Mouse (Mus musculus) hindbrain, embryonic 12.5 days (tissue): ENCODE results near the gene Olfr1247. TPM values are rescaled to one million over a fixed set of nuclear protein-coding genes. Genes with fewer than 3 reads are reported as not detected.
"Not testable (repeated sequence)": the region's sequence is repeated elsewhere in the genome, so short reads cannot be mapped to it uniquely, and the experiment has no call there.

Experiments used
- ATAC-seq: fragments of 200-750 bp; cut with Nextera tagmentation; 2 replicates; pipeline ENCODE4 v1.8.0; 2017; ENCODE audit warnings: moderate TSS enrichment; ENCODE audit not compliant: low FRiP score
- H3K27ac ChIP-seq: fragments of 300-500 bp; sonication (generic); 2 replicates; pipeline ENCODE4 v1.5.1; 2016; ENCODE audit warnings: mild to moderate bottlenecking
- H3K27me3 ChIP-seq: fragments of 300-500 bp; sonication (generic); 2 replicates; pipeline ENCODE4 v1.6.1; 2016; ENCODE audit warnings: mild to moderate bottlenecking
- H3K36me3 ChIP-seq: fragments of 300-500 bp; sonication (generic); 2 replicates; pipeline ENCODE4 v1.6.1; 2016; ENCODE audit warnings: mild to moderate bottlenecking
- H3K4me1 ChIP-seq: fragments of 300-500 bp; sonication (generic); 2 replicates; pipeline ENCODE4 v1.6.1; 2016
- H3K4me2 ChIP-seq: fragments of 300-500 bp; sonication (generic); replicated peaks from 2 replicates; pipeline ENCODE4 v1.6.1; 2016; ENCODE audit warnings: mild to moderate bottlenecking
- H3K4me3 ChIP-seq: fragments of 300-500 bp; sonication (generic); 2 replicates; pipeline ENCODE4 v1.5.1; 2016; ENCODE audit warnings: mild to moderate bottlenecking
- H3K9ac ChIP-seq: fragments of 300-500 bp; sonication (generic); 2 replicates; pipeline ENCODE4 v1.6.1; 2016; ENCODE audit warnings: mild to moderate bottlenecking, moderate library complexity
- H3K9me3 ChIP-seq: fragments of 300-500 bp; sonication (generic); replicated peaks from 2 replicates; pipeline ENCODE4 v1.6.1; 2016; ENCODE audit warnings: mild to moderate bottlenecking
- WGBS: fragments of 180-500 bp; shearing (Covaris S2); methylation state at CpG from one replicate; pipeline ENCODE4 v1.1.7; 2016; 5-methylcytosine and 5-hydroxymethylcytosine counted together
- polyA plus RNA-seq: library from polyadenylated mRNA; unstranded; fragments of >200 nt; fragmentation: Nextera tagmentation; extraction: Ambion mirVana; gene quantifications from 2 replicates; pipeline ENCODE4 v1.2.1, GENCODE M21; 2016

The Olfr1247 gene
- polyA plus RNA-seq = not detected in 2 replicates

DNA sequence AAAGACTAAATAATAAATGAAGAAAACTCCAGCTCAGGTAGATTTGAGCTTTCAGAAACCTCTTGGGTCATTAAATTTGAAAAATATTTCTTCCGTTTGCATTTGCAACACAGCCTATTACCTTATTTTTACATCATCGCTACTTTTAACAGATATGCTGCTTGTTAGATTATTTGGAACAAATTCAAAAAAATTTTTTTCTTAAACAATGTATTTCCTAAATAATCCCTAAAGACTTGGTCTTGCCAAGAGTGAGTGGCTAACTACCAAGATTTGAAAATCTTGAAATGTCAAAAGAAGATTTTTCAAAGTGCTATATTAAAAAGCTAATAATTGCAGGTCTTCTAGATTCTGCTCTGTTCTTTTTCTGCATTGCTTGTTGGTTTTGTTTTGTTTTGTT lies at the start of gene Olfr1247:
Olfr1247 (minus strand) TSS at position 101 of the 400 bp plus-strand sequence.
- no peaks in the 10 kb centered on the region for H3K9me3 ChIP-seq
- 97% methylated on average over 2 of the region's 2 CpGs for WGBS

DNA sequence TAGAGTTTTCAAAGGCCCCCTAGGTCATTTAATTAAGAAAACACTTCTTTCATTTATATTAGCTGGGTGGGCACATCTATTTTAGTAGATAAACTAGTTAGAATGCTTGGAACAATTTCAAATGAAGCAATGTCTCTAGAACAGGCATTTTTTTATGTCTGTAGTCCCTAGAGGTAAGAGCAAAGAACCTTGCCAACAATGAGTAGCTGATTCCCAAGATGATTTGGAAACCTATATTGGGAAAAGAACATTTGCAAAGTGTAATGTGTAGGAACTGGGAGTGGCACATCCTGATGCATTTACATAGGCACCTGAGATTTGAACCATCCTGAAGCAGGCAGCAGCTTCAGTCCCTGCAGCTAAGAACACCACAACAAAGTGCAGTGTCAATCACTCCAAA lies 47.4 kb upstream of the Olfr1247 start, which contains the start of gene Olfr1250:
Olfr1250 (minus strand) TSS at position 101 of the 400 bp plus-strand sequence.
- H3K27ac ChIP-seq = no peak within 1 kb of the TSS
- H3K27me3 ChIP-seq = no peaks in the 10 kb centered on the region
- H3K9ac ChIP-seq = no peak within 1 kb of the TSS
- H3K36me3 ChIP-seq = no peaks in the 10 kb centered on the region
- ATAC-seq = no peak
- no peak within 1 kb of the TSS for H3K4me3 ChIP-seq
- no peaks in the 10 kb centered on the region for H3K9me3 ChIP-seq
- no peak within 1 kb of the TSS for H3K4me2 ChIP-seq
- H3K4me1 ChIP-seq = no peaks in the 10 kb centered on the region

More for the DNA sequence above, at the start of gene Olfr1247:
- no peak within 1 kb of the TSS for H3K4me2 ChIP-seq
- no peaks in the 10 kb centered on the region for H3K4me1 ChIP-seq
- no peak within 1 kb of the TSS for H3K9ac ChIP-seq
- H3K27ac ChIP-seq = no peak within 1 kb of the TSS
- ATAC-seq = no peak
- no peaks in the 10 kb centered on the region for H3K36me3 ChIP-seq
- no peak within 1 kb of the TSS for H3K4me3 ChIP-seq
- H3K27me3 ChIP-seq = no peaks in the 10 kb centered on the region

DNA sequence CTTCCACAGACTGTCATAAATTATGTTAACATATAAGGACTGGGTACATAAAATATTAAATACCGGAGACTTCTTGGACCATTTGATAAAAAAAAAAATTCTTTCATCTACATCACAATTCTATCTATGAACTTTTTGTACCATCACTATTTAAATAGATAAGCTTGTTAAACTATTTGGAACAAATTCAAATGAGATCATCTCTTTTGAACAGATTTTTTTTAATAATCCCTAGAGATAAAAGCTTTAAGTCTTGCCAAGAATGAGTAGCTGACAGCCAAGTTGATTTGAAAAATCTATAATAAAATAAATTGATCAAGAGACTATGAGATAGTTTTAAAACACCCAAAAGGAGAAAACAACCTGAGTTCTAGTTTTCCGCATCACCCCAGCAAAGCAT lies 21.0 kb upstream of the Olfr1247 start, which contains the start of gene Olfr1249:
Olfr1249 (minus strand) TSS at position 101 of the 400 bp plus-strand sequence.
- 93% methylated on average over 2 of the region's 2 CpGs for WGBS
- Histone ChIP-seq H3K9ac (no peak within 1 kb of the TSS), H3K36me3 (no peaks in the 10 kb centered on the region), H3K27me3 (no peaks in the 10 kb centered on the region), H3K4me1 (no peaks in the 10 kb centered on the region), H3K4me3 (no peak within 1 kb of the TSS), H3K27ac (no peak within 1 kb of the TSS), H3K4me2 (no peak within 1 kb of the TSS), H3K9me3 (no peaks in the 10 kb centered on the region)
- ATAC-seq = no peak

DNA sequence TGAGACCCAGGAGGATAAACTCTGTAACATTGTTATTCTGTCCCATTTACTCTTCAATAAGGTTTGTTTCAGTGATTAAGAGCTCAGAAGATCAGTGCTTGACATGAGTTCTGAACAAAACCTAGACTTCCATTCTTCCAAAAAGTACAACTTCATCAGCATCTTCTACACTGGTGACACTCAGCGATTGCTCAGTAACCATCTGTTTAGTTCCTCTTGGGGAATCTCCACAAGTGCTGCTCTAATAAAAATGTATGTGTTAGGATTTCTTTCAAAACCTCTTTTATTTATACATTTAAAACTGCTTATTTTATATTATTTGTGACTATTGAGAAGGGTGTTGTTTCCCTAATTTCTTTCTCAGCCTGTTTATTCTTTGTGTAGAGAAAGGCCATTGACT lies 4.2 kb upstream of the Olfr1247 start, which contains the start of gene Olfr1248:
Olfr1248 (minus strand) TSS at position 101 of the 400 bp plus-strand sequence.
- 83% methylated on average over 1 of the region's 1 CpGs for WGBS
- H3K27me3 ChIP-seq, ATAC-seq: not testable (repeated sequence)

DNA sequence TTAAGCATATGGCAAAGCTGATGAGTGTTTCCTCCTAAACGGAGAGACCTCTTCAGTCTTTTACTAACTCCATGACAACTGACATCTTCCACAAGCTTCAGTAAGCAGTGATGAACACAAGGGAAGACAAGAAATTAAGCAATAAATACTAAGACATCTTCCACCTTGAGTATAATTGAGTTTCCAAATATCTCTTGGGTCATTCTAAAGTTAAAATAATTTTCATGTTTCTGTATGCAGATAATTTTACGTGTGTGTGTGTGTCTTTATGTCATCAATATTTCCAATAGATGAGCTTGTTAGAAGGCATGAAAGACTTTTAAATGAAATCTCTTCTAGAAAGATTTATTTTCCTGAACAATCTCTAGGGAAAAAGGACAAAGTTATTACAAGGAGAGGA lies 20.9 kb downstream of the Olfr1247 start, which contains the start of gene Olfr1246:
Olfr1246 (minus strand) TSS at position 101 of the 400 bp plus-strand sequence.
- Histone ChIP-seq H3K4me3 (no peak within 1 kb of the TSS), H3K9ac (no peak within 1 kb of the TSS), H3K4me2 (no peak within 1 kb of the TSS), H3K27me3 (no peaks in the 10 kb centered on the region), H3K4me1 (no peaks in the 10 kb centered on the region), H3K9me3 (no peaks in the 10 kb centered on the region), H3K27ac (no peak within 1 kb of the TSS), H3K36me3 (no peaks in the 10 kb centered on the region)
- WGBS = 83% methylated on average over 2 of the region's 2 CpGs
- no peak for ATAC-seq

More for the DNA sequence above, 4.2 kb upstream of the Olfr1247 start, which contains the start of gene Olfr1248:
- H3K4me1 ChIP-seq, H3K27ac ChIP-seq, H3K36me3 ChIP-seq, H3K9ac ChIP-seq, H3K4me3 ChIP-seq, H3K4me2 ChIP-seq, H3K9me3 ChIP-seq: not testable (repeated sequence)

DNA sequence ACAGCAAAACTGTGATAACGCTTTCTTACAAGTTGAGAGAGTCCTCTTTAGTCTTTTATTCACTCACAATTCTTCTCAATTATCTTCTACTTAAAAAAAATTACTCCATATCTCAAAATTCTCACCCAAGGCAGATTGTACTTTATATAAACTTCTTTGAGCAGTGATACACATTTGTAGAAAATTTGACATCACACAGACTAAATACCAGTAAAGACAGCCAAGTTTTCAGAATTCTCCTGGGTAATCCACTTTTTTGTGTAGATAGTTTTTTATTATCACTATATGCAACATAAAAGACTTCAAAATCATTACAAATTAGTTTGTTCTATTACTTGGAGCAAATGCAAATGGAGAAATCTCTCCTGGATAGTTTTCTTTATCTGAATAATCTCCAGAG lies 35.6 kb downstream of the Olfr1247 start, which contains the start of gene Olfr1245:
Olfr1245 (minus strand) TSS at position 101 of the 400 bp plus-strand sequence.
- Histone ChIP-seq H3K9ac (no peak within 1 kb of the TSS), H3K4me3 (no peak within 1 kb of the TSS), H3K9me3 (no peaks in the 10 kb centered on the region), H3K4me2 (no peak within 1 kb of the TSS), H3K4me1 (no peaks in the 10 kb centered on the region), H3K36me3 (no peaks in the 10 kb centered on the region), H3K27me3 (no peaks in the 10 kb centered on the region), H3K27ac (no peak within 1 kb of the TSS)
- ATAC-seq = no peak
- WGBS = 91% methylated on average over 1 of the region's 1 CpGs

DNA sequence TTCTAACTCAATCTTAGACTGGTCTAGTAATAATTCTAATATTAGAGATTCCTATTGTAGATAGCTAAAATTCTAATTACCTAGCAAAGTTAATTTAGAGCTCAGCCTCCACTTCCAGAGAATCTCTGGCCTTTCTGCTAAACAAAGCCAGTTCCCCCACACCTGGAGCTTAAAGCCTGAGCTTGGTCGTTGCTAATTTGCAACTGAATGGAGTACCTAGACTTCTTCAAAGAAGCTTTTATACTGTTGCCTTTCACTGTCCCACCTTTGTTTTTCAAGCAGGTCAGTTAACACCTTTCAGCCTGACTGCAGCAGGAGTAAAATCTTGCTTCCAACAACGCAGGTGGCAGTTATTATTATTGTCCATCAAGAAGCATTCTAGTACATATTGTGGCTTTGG lies 51.2 kb downstream of the Olfr1247 start:
- not testable (repeated sequence) for H3K36me3 ChIP-seq, H3K4me3 ChIP-seq, H3K27ac ChIP-seq, ATAC-seq, H3K4me2 ChIP-seq, H3K9ac ChIP-seq, H3K9me3 ChIP-seq, H3K4me1 ChIP-seq, H3K27me3 ChIP-seq
- WGBS = 62% methylated on average over 2 of the region's 2 CpGs

Other genes starting within 250 kb of the Olfr1247 start
- not detected in 2 replicates for gene Olfr1234, start 249.3 kb downstream of the Olfr1247 start, polyA plus RNA-seq
- gene Olfr1238, start 204.5 kb downstream of the Olfr1247 start, polyA plus RNA-seq = not detected in 2 replicates
- not detected in 2 replicates for gene Olfr1239, start 193.7 kb downstream of the Olfr1247 start, polyA plus RNA-seq
- gene Olfr1240, start 171.1 kb downstream of the Olfr1247 start, polyA plus RNA-seq = not detected in 2 replicates
- gene Olfr1241, start 127.0 kb downstream of the Olfr1247 start, polyA plus RNA-seq = not detected in 2 replicates
- not detected in 2 replicates for gene Olfr1242, start 115.8 kb downstream of the Olfr1247 start, polyA plus RNA-seq
- gene Olfr1243, start 82.6 kb downstream of the Olfr1247 start, polyA plus RNA-seq = not detected in 2 replicates
- not detected in 2 replicates for gene Olfr1245, start 35.7 kb downstream of the Olfr1247 start, polyA plus RNA-seq
- not detected in 2 replicates for gene Olfr1246, start 21.0 kb downstream of the Olfr1247 start, polyA plus RNA-seq
- gene Olfr1248, start 4.1 kb upstream of the Olfr1247 start, polyA plus RNA-seq = not detected in 2 replicates
- gene Olfr1249, start 20.9 kb upstream of the Olfr1247 start, polyA plus RNA-seq = not detected in 2 replicates
- gene Olfr1250, start 47.3 kb upstream of the Olfr1247 start, polyA plus RNA-seq = not detected in 2 replicates
- gene Olfr1251, start 57.8 kb upstream of the Olfr1247 start, polyA plus RNA-seq = not detected in 2 replicates
- gene Olfr1252, start 110.9 kb upstream of the Olfr1247 start, polyA plus RNA-seq = not detected in 2 replicates
- not detected in 2 replicates for gene Olfr1253, start 143.0 kb upstream of the Olfr1247 start, polyA plus RNA-seq
- gene Olfr1254, start 179.5 kb upstream of the Olfr1247 start, polyA plus RNA-seq = not detected in 2 replicates
- not detected in 2 replicates for gene Olfr1255, start 197.9 kb upstream of the Olfr1247 start, polyA plus RNA-seq
- gene Olfr1256, start 227.4 kb upstream of the Olfr1247 start, polyA plus RNA-seq = not detected in 2 replicates
- gene Olfr48, start 234.1 kb upstream of the Olfr1247 start, polyA plus RNA-seq = not detected in 2 replicates